Mouse (Mus musculus): ENCODE measurements at regions not wholly inside any gene's neighbourhood (a gene's known extent, or its start where the extent isn't known, plus 50 kb on each side); places are given as distances from the start of the nearest gene placed in this dataset.

DNA sequence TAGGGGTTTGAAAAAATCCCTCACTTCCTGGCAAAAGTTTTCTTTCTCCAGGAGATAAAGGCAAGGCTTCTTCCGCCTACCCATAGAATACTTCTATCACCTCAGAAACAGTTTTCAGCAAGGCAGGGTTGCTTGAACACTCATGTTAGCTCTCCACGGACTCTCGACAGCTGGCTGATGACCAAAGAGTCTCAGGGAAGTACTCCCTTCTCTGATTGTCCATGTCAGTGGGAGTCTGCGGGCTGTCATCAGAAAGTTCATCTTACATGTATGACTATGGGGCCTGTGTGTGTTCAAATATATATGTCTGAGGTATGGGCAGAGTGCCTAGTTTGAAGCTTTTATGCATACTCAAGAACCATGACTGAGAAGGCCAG, 464.3 kb upstream of the Zeb2 start:
- no peak for TF ChIP-seq CTCF (IDR thresholded peaks at IDR 0.05; ENCODE audit: low read depth, low read length)
- no peak for TF ChIP-seq EP300 (IDR thresholded peaks at IDR 0.05; ENCODE audit: insufficient read depth, low read depth, low read length)
